Mouse (Mus musculus) cerebellum, adult 9-11 months (tissue): Measurements from ENCODE around the gene Marveld2.

Source experiments
- DNase-seq: peaks from one replicate; pipeline ENCODE4 v3.0.0; 2022

Marveld2 gene

DNA sequence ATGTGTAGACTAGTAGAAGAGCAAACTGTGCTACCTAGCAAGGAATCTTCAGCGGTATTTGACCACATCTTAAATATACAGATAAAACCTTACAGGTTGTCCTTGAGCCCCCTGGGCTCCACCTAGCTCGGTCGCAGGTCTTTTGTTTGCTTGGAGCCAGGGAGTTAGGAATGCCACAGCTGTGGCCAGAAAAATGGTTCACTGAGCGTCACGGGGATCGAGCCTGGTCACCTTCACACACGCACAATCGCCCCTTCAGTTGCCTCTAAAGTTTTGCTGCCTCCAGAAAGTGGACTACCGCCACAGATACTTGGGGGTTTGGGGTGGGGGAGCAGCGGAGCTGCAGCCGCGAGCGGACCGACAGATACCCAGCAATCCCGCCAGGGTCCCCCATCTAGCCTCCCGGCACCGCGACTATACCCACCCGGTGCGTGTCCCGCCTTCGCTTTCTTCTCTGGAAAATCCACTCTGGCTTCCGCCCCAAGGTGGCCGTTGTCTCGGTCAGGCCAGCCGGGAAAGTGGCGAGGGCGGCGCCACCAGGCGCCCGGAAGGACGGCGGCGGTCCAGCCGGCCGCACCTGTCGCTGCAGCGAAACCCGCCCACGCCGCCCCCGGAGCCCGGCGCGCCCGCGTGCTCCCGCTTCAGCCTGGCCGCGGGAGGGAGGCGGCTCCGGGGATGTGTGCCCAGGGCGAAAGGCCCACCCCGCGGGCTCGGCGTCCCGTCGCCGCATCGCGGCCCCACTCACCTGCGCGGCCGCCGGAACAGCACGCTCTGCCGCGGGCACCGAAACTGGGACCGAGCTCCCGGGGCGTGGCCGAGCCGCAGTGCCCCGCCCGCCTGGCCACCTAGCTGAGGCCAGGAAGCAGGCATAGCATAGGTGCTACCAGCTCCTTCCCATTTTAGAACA, at the start of gene Marveld2:
TSS of gene Marveld2 (minus strand) at position 791 of the 907 bp plus-strand sequence.
- peak; percentile 88 for DNase-seq

DNA sequence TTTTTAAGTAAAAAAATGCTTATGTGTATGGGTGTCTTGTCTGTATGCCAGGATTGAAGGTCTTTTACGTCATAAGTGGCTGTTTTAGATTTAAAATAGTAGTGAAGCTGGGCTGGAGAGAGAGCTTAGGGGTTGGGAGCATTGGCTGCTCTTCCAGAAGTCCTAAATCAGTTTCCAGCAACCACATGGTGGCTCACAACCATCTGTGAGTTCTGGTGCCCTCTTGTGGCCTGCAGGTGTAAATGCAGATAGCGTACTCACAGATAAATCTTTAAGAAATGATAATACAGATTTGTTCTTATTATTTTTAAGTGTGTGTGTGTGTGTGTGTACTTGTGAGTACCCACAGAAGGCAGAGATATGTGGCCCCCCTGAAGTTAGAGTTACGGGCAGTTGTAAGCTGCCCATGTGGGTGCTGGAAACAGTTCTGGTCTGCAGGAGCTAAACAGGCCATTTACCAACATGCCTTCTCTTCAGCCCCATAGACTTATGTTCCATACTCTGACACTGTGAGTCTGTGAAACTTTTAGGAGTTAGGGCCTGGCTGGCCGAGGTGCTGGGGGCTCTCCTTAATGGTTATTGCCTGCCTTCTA, 43.2 kb upstream of the Marveld2 start:
- DNase-seq = peak; percentile 50

DNA sequence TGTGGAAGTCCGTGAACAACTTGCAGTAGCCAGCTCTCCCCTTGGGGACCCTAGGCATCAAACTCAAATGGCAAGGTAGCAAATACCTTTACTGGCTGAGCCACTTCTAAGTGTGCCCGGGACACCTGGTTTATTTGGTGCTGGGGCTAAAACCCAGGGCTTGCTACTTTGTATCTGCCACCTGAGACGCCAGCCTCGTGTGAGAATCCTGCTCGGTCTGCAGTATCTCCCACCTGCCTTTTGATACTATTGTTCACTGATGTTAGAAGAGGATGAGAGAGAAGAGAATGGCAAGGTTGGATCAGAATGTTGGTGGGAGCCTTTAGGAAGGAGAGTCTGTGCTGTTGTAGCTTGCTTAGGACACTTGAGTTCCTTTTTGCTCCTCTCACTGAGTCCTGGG, 41.3 kb upstream of the Marveld2 start:
- no peak for DNase-seq

DNA sequence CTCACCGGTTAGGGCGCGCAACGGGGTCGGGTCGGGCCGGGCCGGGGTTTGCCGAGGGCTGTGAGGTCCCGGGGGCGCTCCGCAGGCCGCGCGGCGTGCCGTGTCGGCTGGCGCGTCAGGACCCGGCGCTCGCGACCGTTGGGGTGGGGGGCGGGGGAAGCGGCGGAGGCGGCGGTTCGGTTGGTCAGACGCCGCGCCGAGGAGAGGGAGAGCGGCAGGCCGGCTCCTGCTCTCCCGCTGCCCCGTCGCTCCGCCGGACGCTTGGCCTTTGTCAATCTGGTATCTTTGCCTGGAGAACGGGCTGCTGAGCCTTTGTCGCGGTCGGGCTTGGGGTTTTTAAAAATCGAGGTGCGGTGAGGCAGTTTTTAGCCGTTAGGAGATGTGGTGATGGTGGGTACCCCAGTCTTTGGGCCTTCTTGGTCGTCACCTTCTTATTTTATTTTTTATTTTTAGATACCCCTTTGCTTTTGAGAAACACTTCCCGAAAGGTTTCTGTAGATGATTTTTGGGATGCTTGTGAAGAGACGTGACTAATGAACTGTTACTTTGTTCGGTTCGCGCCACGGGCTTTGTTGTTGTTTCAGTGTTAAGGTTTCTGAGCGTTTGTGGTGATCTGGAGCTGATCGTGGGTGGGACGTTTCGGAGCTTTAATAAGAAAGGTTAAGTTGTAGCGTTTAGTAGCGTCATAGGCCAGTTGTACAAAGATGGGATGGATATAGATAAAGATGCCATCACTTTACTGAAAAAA, 34.8 kb upstream of the Marveld2 start, which contains the start of gene Taf9:
TSS of gene Taf9 (plus strand) at position 141 of the 748 bp plus-strand sequence.
- DNase-seq = no peak

DNA sequence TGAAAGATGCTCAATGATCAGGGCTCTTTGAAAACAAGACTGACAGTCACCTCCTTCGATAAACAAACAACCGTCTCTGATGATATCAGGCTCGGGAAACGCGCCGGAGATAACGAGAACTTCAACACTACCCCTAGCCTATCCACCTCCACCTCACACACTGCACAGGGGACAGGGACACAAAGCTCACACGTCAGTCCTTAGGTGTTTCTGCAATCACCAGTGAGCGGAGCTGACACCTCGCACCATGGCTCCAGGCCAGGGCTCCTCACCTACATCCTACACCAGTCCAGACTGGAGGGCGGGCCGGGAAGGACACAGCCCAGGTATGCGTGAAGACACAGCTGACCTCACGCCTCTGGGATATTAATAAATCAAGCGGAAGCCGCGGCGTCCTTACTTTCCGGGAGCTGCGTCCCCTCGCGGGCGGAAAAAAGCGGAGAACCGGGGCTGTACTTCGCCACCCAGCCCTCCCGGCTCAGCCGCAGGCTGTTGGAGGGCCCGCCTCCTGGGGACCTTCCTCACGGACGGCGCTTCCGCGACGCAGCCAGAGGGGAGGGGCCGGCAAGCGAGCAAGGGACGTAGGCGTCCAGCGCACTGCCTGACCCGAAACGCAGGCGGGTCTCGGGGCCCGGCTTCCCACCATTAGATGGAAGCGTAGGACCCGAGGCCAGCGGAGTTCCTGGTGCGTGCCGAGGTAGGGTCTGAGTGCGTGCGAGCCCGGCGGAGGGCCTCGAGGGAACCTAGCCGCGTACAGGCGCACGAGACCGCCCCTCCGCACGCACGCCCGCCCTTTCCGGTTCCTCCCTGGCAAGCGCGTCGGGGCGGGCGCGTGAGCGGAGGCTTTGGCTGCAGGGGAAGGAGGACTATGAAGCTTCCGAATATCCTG, 34.0 kb upstream of the Marveld2 start, which contains the start of the genes Ak6 and Rad17:
TSS of gene Ak6 (plus strand) at position 430 of the 889 bp plus-strand sequence.
TSS of gene Rad17 (minus strand) at position 502 of the 889 bp plus-strand sequence.
- peak; percentile 95 for DNase-seq

DNA sequence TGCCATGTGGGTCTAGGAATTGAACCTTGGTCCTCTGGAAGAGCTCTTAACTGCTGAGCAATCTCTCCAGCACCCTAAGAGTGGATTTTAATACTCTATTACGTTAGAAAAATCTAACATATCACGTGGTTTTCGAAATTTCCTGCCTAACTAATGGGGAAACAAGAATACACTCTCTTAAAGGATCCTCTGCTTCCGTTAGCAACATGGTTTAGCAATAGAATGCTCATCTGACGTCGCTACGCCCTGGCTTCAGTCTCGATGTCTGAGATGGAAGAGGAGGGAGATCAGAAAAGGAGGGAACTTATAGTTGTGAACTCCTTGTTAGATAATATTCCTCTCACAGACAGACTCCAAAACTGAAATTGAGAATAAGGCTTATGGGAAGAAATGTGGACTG, 31.5 kb upstream of the Marveld2 start:
- no peak for DNase-seq

DNA sequence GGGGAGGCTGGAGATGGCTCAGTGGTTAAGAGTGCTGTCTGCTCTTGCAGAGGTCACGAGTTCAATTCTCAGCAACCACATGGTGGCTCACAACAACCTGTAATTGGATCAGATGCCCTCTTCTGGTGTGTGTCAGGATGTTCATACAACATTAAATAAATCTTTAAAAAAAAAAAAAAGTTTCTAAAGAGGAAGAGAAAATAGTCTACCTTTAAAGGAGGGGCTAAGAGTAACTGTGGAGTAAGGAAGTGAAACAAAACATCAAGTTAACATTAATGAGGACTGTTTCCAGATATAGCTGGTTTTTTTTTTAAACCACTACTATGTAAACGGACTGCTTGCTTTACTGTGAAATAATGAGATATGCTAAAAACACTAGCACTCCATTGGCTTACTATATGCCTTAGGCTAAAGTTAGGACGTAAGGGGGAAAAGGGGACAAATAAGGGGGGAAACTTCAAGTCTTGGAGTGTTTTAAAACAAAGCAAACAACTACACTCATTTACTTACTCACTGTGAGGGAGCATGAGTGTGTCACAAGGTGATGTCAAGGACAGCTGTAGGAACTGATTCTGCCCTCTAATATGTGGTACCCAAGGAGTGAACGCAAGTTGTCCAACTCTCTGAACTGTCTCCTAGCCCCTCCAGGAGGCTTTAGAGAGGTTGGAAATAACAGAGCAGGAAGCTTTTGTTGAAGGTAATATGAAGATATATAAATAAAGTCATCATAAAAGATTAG, 25.9 kb upstream of the Marveld2 start:
- DNase-seq = no peak

DNA sequence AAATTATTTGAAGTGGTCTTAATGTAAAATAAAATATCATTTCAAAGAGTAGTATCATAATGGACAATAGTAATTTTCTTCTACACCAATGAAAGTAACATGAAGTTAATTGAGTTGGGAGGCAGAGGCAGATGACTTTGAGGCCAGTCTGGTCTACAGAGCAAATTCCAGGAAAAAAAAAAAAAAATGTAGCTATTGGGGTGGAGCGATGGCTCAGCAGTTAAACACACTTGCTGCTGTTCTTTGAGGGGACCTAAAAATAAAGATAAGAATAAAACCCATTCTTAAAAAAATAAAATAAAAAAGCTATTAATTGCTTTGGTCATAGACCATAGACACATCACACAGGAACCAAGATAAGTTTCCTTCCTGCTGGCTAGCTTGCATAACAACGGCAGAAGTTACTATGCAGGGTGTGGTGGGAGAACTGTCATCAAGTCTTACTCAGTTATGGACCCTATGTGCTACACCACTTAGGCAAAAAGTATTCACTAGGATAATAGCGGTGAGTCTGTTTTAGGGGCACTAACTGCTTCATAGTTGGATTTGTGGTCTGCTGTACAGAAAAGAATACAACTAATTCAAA, 17.4 kb upstream of the Marveld2 start:
- DNase-seq = no peak

DNA sequence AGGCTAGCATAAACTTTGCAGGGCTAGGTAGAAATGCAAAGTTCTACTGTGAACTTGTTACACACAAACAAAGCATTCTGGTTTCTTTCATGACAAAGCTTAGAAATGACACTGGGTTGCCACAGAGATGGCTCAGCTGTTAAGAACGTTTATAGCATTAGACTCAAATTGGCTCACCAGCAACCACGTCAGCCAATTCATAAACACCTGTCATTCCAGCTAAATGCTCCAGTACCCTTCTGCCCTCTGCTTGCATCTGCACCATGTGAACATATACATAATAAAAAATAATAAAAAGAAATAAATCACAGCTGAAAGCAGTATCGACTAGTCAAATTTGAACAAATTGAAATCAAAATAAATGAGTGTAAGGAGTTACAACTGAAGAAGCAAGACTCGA, 5.5 kb upstream of the Marveld2 start:
- no peak for DNase-seq

DNA sequence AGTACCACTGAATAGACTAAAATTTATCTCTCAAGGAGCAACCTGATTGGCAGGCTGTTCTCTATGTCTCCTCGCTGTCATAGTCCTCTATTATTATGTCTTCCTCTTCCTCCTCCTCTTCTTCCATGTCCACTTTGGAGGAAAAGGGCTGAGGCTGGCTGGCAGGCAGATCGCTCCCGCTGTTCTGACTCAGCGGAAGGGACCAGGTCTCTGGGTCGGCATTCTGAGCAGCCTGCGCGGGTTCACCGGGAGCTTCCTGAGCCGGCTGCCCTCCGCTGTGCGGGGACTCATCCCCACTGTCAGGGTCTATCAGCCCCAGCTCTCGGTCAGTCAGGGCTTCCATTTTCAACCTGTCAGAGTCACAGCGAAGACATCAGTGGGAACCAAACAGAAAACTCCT, 812 bp upstream of the Marveld2 start:
- peak; percentile 58 for DNase-seq

DNA sequence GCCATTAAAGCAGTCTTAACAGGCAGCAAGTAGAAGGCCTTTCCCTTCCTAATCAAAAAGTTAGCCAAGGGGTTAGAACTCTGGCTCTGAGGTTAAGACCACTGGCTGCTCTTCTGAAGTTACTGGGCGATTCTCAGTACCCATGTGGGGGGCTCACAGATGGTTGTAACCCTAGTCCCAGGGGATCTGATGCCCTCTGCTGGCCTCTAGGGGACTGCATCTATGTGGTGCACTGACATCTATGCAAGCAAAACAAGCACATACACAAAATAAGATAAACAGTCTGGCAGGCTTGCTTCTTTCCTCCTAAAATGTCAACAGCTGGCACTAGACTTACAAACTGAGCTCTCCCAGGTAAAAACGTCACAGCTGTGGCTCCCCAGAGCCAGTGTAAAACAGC, 3.9 kb downstream of the Marveld2 start:
- no peak for DNase-seq

DNA sequence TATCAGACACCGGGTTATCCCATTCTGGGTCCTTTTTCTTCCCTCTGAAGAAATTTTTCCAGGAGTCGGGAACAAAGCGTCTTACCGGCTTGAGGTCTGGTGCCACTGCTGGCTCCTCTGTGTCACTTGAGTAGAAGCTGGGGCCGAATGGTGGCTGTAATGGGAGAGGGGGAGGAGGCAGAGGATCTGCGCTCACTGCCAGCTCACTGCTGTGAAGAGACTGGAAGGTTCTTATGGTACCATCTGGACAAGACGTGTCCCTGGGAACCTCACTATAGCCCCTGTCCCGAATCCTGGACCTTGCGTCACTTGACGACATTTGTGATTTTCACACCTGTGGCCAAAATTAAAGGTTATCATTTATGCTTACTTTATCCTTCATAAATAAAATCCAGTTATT, 4.5 kb downstream of the Marveld2 start:
- peak; percentile 73 for DNase-seq

DNA sequence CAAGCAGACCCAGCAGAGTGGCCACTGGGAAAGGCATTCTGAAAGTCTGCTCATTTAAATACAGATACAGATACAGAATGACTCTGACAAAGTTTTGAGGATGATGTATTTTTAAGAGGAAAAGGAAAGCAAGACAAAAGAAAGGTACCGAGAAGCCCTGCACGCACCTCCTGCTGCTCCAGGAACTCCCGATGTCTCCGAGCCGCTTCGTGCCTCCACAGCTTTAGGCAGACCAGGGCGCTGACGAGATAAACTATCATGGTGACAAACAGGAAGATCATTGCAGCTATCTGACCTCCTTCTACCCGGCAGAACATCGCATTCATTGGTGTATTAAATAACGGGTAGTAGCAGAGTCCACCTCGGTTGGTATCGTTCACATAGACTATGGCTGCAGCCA, 5.5 kb downstream of the Marveld2 start:
- no peak for DNase-seq

DNA sequence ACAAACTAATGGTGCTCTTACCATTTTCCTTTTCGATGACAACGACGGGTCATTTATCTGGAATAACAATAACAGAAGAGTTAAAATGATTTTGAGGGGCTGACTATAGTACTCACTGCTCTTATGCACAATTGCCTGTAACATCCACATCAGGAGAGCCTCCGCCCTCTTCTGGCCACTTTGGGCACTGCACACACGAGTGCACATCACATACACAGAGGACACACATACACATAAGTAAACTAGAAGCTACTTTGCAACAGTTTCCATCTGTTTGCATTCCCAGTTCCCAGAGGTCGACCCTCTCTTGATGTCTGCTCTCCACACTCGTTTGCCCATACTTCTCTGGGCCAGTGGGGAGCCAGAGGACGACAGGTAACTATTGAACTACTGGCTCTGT, 9.0 kb downstream of the Marveld2 start:
- no peak for DNase-seq

DNA sequence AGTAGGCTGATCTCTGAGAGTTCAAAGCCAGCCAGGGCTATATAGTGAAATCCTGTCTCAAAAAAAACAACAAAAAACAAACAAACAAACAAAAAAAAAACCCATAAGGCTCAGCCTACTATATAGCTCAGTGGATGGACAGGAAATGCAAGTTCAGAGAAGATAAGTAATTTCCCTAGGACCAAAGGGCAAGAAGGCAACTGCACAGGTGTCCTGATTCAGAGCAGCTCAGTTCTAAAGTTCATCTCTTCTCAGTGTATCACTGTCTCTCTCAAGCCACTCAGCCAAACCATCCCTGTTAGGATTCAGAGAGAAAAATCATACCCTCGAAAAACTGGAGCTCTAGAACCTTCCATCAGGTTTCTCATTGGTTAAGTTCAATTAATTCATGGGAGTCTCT, 10.9 kb downstream of the Marveld2 start:
- no peak for DNase-seq

DNA sequence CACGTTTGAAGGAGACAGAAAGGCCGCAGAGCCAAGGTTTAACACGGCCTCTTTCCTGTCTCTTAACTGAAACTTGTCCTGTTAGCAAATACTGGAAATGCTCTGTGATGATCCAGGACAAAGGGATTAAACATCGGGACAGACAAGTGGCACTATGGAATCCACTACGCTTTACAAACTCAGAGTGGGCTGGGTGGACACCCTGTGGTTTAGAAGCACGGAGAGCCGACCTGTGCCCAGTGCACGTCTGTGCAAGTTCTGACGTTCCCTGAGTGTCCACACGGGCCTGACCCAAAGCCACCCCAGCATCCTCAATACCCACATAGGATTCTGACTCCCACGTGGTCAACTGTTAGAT, 13.1 kb downstream of the Marveld2 start:
- no peak for DNase-seq

DNA sequence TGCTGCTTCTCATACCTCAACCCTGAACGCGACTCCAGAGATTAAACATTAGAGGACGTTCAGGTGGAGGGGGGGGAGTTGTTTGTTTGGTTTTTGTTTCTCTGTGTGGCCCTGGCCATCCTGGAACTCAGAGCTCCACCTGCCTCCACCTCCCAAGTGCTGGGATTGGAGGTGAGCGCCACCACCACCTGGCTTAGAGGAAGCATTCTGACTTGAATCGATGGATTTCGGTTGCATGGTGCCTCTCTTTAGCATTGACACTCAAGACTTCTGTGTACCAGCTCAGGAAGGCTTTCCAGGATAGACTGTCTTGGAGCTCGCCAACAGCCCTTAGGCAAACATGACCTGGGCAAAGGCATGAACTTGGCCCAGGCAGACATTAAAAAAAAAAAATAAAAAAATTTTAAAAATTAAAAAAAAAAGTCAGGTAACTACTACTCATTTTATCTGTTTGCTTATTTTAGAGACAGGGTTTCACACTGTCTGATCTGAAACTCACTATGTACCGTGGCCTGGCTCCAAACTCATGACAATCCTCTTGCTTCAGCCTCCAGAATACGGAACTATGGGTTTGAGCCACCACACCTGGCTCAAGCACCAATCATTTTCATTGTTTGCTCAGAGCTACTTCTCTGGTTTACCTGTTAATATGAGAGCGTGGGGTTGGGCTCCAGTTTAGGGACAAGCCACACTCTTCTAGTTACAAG, 13.6 kb downstream of the Marveld2 start:
- DNase-seq = no peak

DNA sequence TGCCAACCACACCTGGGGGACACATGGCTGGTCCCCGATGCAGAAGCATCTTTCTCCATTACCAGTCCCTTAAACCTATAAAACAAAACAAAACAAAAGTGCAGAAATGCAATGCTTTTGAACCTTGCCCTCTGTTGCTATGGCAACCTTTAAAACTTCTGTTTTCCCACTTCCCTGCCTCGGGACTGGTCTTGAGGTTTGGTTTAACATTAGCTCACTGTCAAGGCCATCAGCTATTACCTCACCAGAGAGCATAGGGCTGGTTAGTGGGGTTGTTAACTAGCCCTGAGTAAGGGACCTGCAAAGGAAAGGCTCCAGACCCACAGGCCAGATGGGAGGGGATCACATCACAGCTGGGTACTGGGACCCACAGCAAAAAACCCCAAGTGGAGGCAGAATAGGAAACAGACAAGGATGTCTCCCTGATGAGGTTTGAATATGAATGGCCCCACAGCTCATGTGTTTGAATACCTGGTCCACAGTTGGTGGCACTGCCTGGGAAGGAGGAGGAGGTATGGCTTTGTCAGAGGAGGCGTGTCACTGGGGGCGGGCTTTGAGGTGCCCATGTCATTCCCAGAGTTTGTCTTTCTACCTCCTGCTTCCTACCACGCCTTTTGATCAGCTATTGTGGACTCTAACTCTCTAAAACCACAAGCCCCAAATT, 14.4 kb downstream of the Marveld2 start:
- DNase-seq = no peak

DNA sequence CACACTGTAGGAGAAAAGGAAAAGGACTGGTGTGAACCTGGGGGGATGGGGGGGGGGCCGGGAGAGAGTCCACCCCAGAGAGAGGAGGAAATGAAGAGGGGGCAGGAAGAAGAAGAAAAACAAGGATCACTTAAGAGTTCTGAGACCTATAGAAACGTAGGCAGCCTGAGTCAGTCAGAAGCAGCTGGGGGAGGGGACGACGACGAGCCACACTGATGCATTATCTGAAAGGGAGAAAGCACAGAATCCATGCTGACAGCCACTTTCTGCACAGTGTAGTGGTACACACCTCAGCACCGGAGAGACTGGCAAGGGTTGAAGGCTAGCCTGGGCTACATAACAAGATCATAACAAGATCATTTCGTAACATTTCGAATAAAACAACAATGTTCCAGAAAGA, 15.7 kb downstream of the Marveld2 start:
- no peak for DNase-seq

DNA sequence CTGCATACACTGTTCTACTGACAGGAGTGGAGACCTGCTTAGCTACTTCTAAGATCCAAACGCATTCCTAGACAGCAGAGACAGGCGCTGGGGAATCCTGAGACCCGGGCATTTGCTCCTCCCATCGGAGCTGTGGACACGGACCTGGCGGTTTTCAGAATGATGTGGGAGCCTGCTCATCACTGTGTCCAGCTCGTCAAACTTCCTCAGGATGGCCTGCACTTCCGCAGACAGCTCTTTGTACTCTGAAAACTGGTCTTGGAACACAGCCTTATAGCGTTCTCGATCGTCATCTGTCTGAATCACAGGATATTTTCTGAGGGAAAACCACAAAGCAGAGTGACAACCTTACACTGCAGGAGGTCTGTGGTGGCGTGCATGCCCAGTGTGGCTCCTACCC, 16.5 kb downstream of the Marveld2 start:
- no peak for DNase-seq
